Mouse (Mus musculus): ENCODE results near the gene Tubb1.

Gene Tubb1

DNA sequence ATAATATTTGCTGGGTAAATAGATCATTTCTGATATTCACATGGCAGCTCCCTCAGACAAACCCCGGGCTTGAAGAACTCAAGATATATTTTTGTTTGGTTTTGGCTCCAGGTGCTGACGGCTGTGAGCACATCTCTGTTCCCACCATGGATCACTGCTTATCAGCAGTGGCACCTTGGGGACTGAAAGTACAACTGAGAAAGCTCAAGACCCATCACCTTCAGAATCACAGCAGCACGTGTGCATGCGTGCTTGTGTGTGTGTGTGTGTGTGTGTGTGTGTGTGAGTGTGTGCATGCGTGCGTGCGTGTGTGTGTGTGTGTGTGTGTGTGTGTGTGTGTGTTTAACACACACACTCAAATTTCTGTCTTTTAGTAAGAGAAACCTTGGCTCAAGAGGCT is 6.1 kb upstream of the Tubb1 start:
- no peak for DNase-seq

DNA sequence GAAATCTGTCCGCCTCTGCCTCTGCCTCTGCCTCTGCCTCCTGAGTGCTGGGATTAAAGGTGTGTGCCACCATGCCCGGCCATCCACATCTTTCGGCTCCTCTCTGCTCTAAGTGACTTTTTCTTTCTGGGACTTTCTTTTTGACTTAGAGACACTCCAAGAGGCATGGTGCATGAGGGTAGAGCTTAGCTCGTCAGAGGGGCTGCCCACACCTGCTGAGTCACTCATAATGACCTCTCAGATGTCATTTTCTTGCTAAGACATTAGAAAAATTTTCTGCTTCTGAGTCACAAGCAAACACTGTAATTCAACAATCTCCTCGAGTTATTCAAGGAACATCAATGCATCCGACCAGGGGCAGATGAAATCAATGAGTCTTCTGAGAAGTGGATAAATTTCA is 5.5 kb upstream of the Tubb1 start:
- no peak for DNase-seq

DNA sequence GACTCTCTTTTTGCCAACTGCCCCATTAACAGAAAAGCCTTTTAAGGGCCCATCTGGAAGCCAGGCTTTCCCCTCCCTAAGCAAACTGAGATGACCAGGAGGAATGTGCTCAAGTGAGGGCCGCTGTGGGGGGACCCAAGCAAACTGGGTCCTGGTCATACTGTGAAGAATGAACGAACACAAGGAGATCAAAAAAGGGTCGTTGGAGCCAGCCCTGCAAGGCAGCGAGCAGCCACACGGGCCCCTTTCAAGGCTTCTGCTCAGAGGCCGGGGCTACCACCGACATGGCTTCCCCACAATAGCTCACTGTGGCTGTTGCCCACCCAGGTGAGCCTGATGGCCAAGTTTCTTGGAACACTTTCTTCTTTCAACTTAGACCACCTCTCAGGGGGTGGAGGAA is 4.0 kb upstream of the Tubb1 start:
- DNase-seq, result no peak

DNA sequence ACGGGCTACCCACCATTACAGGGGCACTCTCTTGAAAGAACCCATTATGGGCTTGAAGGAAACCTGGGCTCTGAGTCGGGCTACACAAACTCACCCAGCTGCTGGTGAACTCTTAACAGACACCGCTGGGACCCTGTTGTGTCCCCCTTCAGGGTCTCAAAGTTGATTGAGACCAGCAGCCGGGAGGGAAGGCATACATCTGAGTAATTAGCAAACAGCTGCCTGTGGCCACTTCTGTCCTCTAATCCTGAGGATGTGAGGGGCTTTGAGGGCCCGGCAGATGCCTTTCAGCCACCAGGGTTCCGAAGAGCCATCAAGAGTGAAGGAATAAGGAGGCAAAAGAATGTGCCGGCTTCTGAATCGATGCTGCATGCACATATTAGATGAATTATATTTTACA is 3.6 kb upstream of the Tubb1 start:
- no peak for DNase-seq

DNA sequence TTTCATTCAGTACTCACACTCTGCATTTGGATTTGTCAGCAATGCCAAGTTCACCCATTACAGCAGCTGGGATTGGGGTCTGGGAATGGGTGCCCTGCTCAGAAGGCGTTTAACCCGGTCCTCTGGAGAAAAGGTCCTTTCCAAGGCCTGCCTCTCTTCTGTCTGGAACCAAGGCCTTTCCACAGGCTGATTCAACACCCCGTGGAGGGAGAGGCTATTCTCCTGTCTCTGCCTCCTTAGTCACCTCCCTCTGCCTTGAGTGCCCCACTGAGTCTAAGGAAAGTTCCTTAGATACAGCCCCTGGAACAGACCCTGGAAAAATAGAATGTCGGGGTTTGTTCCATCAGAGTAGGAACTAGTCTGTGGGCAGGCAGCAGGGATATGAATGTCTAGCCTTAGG is 2.1 kb upstream of the Tubb1 start:
- DNase-seq, result no peak

DNA sequence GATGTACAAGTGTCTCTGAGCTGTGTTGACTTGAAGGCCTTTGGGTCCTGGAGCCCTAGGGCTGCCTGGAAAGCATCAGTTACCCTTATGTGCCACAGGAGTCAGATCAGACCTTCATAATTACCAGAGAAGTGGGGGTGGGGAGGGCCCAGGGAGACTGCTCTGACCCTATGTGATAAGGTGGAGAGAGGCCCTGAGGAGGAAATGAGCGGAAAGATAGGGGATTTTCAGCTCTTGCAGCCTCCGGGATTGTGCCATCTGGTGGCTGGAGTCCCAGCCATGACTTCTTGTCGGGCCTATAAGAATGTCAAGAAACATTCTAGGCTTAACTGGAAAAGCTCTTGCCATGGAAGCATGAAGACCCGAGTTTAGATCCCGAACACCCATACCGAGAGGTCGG is 3.2 kb downstream of the Tubb1 start:
- no peak for DNase-seq

DNA sequence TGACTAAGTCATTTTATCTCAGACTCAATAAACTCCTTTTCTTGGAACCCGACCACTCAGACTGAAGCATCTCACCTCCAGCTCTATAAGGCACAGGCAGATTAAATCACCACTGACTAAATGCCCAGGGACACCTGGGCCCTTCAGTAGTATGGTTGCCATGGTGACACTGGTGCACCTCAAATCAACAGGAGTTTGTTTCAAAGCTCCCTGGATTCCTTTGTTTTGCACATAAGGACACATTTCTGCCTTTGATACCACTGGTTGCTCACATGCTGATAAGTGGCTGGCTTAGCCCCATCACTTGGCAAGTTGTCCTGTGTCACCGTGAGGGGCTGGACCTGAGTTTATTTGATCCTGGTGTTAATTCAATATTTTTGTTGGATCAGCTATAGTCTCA is 8.9 kb downstream of the Tubb1 start:
- no peak for DNase-seq

DNA sequence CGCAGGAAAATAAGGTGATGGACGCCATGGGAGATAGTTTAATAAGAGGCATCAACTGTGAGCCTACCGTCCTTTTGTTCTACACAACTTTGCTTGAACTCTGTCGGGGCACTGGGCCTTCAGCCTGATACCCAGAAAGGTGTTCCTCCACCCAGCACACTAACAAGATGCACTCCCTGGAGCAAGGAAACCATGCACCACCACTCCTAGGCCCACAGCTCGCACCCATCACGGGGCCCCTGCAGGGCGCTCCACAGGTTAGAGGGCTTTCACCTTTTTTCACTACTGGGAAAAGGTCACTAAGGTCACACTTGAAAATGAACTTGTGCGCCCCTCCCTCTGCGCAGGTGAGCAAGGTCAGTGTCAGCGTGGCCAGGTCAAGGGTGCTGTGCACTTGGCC is 12.9 kb downstream of the Tubb1 start:
- peak; percentile 31 for DNase-seq

DNA sequence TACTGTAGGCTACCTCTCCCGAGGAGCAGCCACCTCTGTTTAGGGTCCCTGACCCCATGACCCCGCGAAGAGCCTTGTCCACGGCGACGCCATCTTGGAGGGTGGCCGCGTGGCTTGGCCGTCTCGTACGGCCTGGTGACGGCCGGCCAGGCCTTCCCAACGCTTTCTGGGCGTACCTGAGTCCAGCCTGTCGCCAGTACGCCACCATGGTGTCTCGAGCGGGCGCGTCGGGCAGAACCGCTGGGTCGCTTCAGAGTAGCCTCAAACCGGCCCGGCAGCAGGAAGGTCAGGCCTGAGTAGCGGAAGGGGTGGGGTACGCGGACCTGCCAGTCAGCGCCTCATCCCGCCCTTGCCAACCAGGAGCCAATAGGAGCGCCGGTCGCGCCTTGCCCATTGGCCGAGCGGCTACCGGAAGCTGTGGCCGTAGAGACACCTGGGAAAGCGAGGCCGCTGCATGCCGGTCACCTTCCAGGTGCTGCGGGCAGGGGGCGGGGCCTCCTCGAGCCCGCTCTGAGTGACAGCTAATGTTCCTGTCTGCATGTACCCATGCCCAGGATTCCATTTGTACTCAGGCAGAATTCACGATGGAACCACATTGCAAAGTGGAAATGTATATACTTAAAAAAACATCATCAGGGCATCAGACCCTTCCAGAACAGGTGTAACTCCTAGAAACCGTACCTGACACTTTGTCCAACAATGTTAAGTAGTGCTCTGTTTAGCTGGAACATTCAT is 13.5 kb downstream of the Tubb1 start, which contains the start of gene Atp5e:
Atp5e (minus strand) TSS at position 317 of the 735 bp plus-strand sequence.
- DNase-seq, result peak; percentile 98

DNA sequence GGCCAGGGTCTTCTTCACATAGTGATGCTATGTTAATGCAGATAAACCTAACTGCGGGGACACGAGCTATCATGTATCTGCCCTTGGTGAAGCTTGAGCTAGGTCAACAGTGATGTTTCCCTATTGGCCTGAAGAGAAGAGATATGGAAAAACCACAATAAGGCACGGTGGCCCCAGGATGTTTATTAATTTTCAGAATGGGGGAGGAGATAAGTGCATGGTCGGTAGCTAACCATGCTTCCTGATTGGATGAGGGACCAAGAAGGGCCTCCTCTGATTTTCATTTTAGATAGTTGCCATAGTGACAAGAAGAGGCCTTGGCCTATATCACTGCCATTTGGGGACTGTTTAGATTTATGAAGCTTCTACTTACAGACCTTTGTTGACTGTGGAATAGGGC is 19.8 kb downstream of the Tubb1 start:
- DNase-seq, result no peak

DNA sequence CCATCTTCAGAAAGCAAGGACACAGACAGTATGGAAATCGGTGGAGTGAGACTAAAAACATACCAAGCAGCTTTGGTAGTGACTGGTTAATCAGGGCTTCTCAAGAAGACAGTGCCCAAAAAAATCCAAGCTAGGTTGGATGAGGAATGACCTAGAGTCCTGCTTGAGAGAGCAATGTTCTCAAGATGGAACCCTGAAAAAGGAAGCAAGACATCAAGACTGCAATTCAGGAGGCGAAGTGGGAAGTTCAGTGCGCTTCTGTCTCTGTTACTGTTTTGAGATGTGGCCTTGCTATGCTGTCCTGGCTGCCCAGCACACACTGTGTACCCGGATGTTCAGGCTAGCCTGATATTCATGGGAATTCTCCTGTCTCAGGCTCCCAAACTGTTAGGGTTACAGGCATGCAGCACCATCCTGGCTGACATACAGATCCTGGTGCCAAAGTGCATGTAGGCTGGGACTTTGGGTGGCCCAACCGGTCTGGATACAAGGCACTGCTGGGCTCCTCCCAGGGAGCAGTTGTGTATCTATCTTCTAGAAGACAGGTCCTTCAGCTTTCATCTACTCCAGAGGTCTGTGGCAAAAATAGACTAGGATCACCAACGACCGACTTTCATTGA is 20.4 kb downstream of the Tubb1 start:
- no peak for DNase-seq

DNA sequence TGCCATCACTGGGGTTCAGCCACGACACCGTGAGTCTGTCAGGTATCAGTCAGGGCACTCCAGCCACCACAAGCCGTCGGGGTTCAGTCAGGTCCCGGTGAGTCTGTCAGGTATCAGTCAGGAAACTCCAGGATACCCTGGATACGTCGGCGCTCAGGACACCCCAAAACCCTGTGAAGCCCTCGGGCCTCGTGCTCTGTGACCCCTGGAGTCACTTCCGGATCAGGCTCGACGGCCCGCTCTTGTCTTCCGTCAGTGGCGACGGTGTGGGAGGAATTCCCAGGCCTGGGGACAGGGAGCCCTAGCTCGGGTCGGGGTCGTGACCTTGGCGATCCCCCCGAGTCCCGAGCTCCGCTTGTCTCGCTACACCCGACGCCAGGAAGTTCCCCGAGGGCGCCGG is 21.9 kb downstream of the Tubb1 start:
- no peak for DNase-seq

DNA sequence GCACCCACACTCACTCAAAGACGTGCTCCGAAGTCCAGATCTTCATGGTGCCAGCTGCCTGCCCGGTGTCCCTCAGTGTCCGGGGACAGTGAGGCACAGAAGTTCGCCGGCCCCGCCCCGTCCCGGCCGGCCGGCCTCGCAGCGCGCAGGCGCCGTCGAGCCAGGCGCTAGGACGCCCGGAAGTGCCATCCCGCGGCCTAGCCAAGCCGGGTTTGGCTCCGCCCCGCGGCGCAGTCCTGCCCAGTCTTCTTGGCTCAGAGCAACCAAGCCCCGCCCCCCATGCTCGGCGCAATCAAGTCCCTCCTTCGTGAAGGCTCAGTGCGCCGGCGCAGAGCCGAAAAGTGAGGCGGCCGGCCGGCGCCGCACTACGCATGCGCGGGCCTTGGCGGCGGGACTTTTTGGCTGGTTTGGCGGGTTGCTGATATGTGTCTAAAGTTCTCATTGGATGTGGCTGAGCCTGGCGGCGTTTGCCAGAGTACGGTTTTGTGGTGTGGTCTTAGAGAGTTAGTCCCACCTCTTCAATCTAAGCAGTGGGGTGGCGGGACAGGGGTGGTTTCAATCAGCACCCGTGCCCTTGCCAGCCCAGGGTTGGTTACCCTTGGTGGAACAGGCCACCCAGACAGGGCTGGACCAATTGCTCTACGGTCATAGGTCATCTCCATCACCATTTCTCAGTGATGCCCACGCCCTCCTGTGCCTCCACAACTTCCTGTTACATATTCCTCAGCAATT is 22.5 kb downstream of the Tubb1 start, which contains the start of gene Prelid3b:
Prelid3b (minus strand) TSS at position 264 of the 732 bp plus-strand sequence.
- peak; percentile 99 for DNase-seq

DNA sequence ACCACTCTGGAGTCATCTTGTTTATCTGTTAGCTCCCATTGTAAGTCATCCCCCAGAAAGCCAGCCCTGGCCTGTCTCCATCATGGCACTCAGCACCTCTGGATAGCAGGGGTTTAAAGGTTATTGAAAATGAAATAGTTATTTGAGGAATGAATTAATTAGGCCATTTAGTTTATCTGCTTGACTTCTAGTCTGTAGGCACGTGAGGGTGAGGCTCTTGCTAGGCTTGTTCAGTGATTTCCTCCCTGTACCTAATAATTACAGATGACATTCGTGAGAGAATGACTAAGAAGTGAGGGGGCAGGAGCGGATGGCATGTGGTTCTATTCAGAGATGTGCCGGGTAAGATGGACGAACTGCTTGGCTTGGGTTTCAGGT is 23.0 kb downstream of the Tubb1 start:
- no peak for DNase-seq

DNA sequence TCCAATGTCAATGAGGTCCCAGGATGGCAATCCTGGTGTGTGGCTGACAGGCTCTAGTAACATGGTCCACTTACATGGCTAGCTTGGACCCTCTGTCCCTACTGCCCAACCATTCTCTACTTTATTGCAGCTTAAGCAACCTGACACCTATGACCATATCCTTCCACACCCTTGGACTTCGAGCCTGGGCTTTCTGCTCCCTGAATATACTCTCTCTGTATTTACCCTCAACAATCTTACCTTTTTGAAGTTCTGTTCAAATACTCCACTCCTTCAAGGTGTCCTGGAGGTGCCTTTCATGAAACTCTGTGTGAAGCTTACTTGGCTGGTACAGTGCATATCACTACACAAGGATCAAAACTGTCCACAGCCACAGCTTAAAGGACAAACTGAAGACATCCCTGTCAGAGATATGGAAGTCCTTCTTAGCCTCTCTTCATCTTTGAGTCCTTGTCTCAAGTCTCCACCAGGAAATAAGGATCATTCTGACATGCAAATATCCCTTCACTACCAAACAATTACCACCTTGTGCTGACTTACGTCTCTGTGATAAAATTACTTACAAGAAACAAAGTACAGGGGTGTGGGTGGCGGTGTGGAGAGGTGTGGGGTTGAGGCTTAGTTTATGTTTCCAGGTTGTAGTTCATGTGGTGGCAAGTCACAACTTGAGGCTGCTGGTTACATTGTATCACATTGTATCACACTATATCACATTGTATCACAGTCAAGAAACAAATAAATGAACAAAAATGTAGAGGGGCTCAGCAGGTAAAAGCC is 27.2 kb downstream of the Tubb1 start:
- DNase-seq, result no peak

DNA sequence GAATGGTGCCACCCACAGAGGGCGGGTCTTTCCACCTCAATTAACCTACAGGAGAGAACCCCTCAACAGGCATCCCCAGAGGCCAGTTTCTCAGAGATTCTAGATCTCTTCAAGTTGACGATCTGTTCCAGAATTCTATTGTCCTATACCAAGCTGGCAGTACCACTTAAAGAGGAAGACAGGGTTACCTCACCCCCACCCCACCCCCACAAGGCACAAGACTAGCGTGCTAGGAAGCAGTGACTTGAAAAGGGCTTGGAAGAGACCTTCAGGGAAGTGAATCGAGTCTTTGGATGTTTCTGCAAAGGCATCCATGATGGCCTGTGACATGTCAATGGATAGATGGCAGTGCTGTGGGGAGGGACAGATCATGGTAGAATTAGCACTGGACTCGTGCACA is 28.3 kb downstream of the Tubb1 start:
- DNase-seq, result no peak

DNA sequence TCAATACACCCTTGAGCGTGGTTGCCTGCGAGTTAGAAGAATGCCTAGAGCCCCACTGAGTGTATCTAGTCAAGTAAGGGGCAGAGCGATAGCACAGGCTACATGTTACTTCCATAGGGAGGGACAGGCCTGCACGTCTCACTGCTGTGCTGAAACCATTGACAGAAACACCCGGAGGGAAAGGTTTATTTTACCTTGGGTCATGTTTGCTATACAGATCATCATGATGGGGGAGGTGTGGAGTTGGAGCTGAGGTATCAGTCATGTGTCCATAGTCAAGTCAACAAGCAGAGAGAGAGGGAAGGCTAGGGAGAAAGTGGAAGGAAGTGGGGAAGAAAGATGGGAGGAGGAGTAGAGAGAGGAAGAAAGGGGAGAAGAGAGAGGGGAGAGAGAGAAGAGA is 36.5 kb downstream of the Tubb1 start:
- no peak for DNase-seq

DNA sequence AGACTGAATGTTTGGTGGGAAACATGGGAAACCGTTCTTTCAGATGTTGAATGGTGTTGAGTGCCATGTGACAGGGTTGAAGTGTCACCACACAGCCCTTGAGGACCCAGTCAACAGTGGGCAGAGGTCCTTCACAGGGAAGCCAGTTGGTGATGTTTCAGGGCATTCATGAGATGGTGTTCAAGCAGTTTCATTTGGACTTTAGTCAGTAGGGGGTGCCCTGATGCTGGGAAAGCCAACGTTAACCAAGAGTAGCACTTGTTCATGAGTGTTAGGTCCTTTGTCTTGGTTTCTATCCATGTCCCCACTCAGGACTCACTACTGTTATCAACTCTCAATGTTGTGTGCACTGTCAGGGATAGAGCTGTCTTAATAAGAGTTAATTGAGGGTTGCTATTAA is 42.4 kb downstream of the Tubb1 start:
- no peak for DNase-seq

DNA sequence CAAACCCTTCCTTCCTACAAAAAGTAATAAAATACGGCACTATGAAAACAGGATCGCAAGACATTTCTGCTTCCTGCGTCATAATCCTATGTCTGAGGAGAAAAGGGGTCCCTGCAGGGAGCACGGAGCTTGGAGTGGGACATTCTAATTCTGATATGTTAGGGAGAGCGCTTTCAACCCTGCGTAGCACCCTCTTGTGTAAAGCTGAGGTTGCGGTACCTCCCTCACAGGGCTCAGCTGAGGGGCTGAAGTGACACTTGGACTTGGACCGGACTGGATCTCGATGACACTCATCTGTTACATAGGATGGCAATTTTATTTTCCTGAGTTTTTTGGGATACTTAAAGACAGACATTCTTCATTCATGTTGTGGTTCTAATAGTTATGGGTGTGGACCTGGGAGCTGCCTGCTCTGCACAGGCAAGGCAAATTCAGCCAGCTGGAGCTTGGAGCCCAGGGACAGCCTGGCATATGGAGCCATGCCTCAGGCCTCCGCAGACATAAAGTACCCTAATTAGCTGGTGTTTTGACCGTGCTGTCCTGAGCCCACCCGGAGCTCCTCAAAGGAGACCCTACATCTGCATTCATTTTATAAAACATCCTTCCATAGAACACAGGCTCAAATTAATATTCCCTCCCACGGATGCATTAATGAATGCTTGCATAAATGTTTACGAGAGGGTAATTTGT is 50.5 kb downstream of the Tubb1 start:
- DNase-seq, result no peak

DNA sequence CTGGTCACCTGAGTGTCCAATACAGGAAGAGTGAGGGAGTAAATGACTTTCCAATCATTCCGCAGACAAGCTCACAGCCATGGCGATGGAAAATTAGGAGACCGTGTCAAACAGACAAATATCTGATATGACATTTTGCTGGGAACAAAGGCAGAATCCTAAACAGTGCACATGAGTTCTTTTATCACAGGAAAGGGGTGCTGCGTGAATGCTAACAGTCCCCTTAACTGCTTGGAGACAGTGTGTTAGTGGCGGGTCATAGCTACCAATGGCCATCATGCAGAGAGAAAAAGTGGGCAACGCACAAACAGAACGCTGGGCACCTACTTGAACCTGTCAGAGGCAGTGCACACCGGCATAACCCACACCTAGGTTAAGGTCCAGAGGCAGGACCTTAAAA is 51.0 kb downstream of the Tubb1 start:
- no peak for DNase-seq

DNA sequence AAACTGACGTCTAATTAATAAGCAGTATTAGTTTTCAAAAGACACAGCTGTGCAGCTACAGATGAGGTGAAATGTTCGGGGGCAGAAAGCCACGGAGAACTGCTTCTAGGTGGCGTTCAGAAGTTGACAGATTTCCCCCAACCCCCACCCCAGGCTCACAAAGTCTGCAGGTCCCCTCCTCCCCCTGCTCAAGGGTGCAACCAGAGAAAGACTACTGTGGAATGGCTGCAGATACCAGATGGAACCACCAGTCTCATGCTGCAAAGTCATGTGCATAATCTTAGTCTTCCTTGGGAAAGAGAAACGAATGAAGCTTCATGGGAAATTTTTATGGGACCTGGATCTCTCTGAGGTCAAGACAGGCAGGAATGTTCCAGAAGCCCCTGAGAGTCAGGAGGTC is 51.8 kb downstream of the Tubb1 start:
- no peak for DNase-seq

DNA sequence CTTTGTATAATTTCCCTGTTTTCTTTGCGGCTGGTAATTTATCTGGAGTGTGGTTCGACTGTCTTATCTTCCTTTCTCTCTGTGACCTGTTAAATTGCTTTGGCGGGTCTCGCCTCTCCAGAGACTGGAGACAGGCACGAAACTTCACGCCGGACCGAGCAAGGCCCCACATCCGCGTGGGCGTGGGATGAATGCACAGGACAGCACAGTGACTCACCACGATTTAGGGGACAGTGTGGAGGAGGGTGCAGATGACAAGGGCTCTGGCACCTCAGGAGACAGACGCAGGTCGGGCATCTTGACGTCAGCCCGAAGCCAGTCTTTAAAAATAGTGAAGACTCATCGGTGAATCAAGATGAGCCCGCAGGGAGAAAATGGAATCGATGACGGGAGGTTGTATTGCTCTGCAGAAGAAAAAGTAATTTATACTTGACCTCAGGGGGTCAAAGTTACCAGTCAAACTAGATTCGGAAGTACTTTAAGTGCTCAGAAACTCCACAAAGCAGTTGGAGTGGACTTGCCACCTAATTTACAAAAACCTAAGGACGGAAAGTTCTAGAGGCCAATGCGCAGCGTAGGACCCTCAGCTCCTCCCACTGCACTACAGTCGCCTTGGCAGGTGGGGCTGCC is 52.5 kb downstream of the Tubb1 start:
- DNase-seq, result no peak
